Mouse (Mus musculus): ENCODE results near the gene Bex2. TPM values are rescaled to one million over a fixed set of nuclear protein-coding genes. Genes with fewer than 3 reads are reported as not detected.
"Not testable (repeated sequence)": the region's sequence is repeated elsewhere in the genome, so short reads cannot be mapped to it uniquely, and the experiment has no call there.

Bex2 gene
- 33.5 and 52.3 TPM in 2 replicates for polyA plus RNA-seq (2012; rRNA removed)
- 65.5 and 78.4 TPM in 2 replicates for polyA plus RNA-seq (2014; fragmentation: Nextera tagmentation; extraction: Ambion mirVana)

DNA sequence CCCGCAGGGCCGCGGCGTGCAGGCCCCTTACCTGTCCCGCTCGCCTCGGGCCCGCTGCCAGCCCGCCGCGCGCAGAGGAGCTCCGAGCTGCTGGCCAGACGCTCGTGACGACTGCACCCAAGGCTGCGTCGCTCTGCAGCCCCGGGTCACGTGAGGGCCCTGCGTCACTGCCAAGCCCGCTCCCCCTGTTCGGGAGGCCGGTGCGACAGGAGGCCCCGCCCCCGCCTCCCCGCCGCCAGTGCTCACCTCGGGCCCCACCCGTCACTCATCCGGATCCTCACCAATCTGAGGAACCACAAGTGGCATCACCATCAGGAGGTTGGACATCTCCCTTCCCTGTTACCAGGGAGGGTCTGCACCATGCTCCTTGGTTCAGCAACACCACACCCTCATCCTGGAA lies at the start of gene Bex2:
Gene Bex2 (minus strand): TSS at position 217 of the 400 bp plus-strand sequence.
- no CpG with 5 or more reads among the region's 32 CpGs for WGBS
- H3K4me2 ChIP-seq (replicated peaks; ENCODE audit: low read depth, low read length, severe bottlenecking) = peak within 1 kb of the TSS; percentile 40
- H3K27me3 ChIP-seq (ENCODE audit: control insufficient read depth, insufficient read depth, low read length) = not testable (repeated sequence)

GRCm38 (mm10) chrX:136115419-136115961 lies 47.5 kb upstream of the Bex2 start:
- peak overlapping the region; percentile 12; the same call in 1 of the 2 replicates for H3K9ac ChIP-seq (ENCODE audit: low read depth, low read length, severe bottlenecking)
- no peaks in the 10 kb centered on the region for H3K36me3 ChIP-seq (ENCODE audit: control insufficient read depth, insufficient read depth, low read length)
- ATAC-seq (ENCODE audit: low FRiP score, low read depth) (peak; percentile 97), DNase-seq (ENCODE audit: low spot score) (peak; percentile 87)
- no peaks in the 10 kb centered on the region for H3K4me1 ChIP-seq (ENCODE audit: control insufficient read depth, insufficient read depth, low read length)
- WGBS = 24% methylated on average over 23 of the region's 23 CpGs
- peak overlapping the region; percentile 40 for H3K4me3 ChIP-seq (replicated peaks; ENCODE audit: low read length)
- peak overlapping the region; percentile 70 for H3K27ac ChIP-seq (replicated peaks; ENCODE audit: low read depth, low read length)
- H3K9me3 ChIP-seq (ENCODE audit: control insufficient read depth, low read length) = no peaks in the 10 kb centered on the region
- no peak for TF ChIP-seq POLR2A (IDR thresholded peaks at IDR 0.05; ENCODE audit: borderline replicate concordance, extremely low read depth, insufficient read depth, insufficient read length)
- H3K27me3 ChIP-seq (ENCODE audit: control insufficient read depth, insufficient read depth, low read length) = peaks cover 3% of the 10 kb centered on the region; the same call in 1 of the 2 replicates
- peak overlapping the region; percentile 51 for H3K4me2 ChIP-seq (replicated peaks; ENCODE audit: low read depth, low read length, severe bottlenecking)

More for the DNA sequence above, at the start of gene Bex2:
- H3K36me3 ChIP-seq (ENCODE audit: control insufficient read depth, insufficient read depth, low read length); H3K4me1 ChIP-seq (ENCODE audit: control insufficient read depth, insufficient read depth, low read length); H3K9me3 ChIP-seq (ENCODE audit: control insufficient read depth, low read length); H3K27ac ChIP-seq (replicated peaks; ENCODE audit: low read depth, low read length); DNase-seq (ENCODE audit: low spot score): not testable (repeated sequence)
- H3K9ac ChIP-seq (ENCODE audit: low read depth, low read length, severe bottlenecking) = 0 out of 2 replicates have a peak within 1 kb of the TSS, but pooled peaks have one; percentile 7
- H3K4me3 ChIP-seq (replicated peaks; ENCODE audit: low read length) = peak within 1 kb of the TSS; percentile 28
- ATAC-seq (ENCODE audit: low FRiP score, low read depth) = peak; percentile 97

DNA sequence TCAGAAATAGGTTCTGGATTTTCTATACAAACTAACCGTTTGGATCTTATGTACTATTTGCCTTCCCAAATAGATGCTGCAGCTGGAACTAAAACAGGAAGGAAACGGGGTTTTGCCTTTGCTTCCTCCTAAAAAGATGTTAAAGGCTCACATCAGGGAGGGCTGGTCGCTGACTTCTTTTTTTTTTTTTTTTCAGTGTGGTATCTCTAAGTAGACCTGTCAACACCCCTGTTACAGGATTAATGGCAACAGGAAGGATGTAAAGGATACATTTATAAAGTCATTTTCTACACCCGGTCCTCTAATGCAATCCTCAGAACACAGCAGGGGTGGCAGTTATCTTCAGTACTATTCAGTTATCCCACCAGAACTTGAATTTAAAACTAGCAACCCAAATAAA lies 47.0 kb upstream of the Bex2 start:
- H3K4me3 ChIP-seq (replicated peaks; ENCODE audit: low read length) = peak overlapping the region; percentile 40; the same call in 1 of the 2 replicates
- WGBS = 38% methylated on average over 4 of the region's 4 CpGs
- ATAC-seq (ENCODE audit: low FRiP score, low read depth) = no peak

GRCm38 (mm10) chrX:136107942-136108341 lies 39.9 kb upstream of the Bex2 start:
- H3K27me3 ChIP-seq (ENCODE audit: control insufficient read depth, insufficient read depth, low read length) = no peaks in the 10 kb centered on the region
- no peak overlapping the region for H3K4me3 ChIP-seq (replicated peaks; ENCODE audit: low read length)
- H3K4me2 ChIP-seq (replicated peaks; ENCODE audit: low read depth, low read length, severe bottlenecking) = no peak overlapping the region
- H3K4me1 ChIP-seq (ENCODE audit: control insufficient read depth, insufficient read depth, low read length) = no peaks in the 10 kb centered on the region
- H3K9me3 ChIP-seq (ENCODE audit: control insufficient read depth, low read length) = no peaks in the 10 kb centered on the region
- DNase-seq (ENCODE audit: low spot score) (no peak), ATAC-seq (ENCODE audit: low FRiP score, low read depth) (no peak)
- TF ChIP-seq POLR2A (IDR thresholded peaks at IDR 0.05; ENCODE audit: borderline replicate concordance, extremely low read depth, insufficient read depth, insufficient read length) = no peak
- 44% methylated on average over 6 of the region's 6 CpGs for WGBS
- no peaks in the 10 kb centered on the region for H3K36me3 ChIP-seq (ENCODE audit: control insufficient read depth, insufficient read depth, low read length)
- no peak overlapping the region for H3K27ac ChIP-seq (replicated peaks; ENCODE audit: low read depth, low read length)
- no peak overlapping the region for H3K9ac ChIP-seq (ENCODE audit: low read depth, low read length, severe bottlenecking)

More for the DNA sequence above, 47.0 kb upstream of the Bex2 start:
- H3K27me3 ChIP-seq (ENCODE audit: control insufficient read depth, insufficient read depth, low read length) = peaks cover 3% of the 10 kb centered on the region; the same call in 1 of the 2 replicates
- no peaks in the 10 kb centered on the region for H3K4me1 ChIP-seq (ENCODE audit: control insufficient read depth, insufficient read depth, low read length)
- TF ChIP-seq POLR2A (IDR thresholded peaks at IDR 0.05; ENCODE audit: borderline replicate concordance, extremely low read depth, insufficient read depth, insufficient read length) = no peak
- H3K9ac ChIP-seq (ENCODE audit: low read depth, low read length, severe bottlenecking) = no peak overlapping the region
- no peaks in the 10 kb centered on the region for H3K9me3 ChIP-seq (ENCODE audit: control insufficient read depth, low read length)
- DNase-seq (ENCODE audit: low spot score) = no peak
- H3K4me2 ChIP-seq (replicated peaks; ENCODE audit: low read depth, low read length, severe bottlenecking) = peak overlapping the region; percentile 51; the same call in 1 of the 2 replicates
- no peaks in the 10 kb centered on the region for H3K36me3 ChIP-seq (ENCODE audit: control insufficient read depth, insufficient read depth, low read length)
- no peak overlapping the region for H3K27ac ChIP-seq (replicated peaks; ENCODE audit: low read depth, low read length)

DNA sequence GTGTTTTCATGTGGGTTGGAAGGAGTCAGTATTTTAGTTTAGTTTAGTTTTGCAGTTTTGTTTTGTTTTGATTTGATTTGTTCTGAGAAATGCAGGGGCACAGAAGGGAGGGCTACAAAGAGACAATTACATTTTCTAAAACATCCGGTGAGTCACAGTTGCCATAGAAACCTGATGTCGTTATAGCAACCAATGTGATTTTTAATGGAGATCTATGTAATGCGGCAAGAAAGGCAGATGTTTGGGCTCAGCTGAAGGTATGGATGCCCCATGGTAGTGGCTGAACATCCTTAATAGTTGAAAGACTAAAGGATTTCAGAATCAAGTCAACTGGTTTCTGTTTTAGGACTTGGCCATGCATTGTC lies 36.7 kb upstream of the Bex2 start:
- WGBS = 62% methylated on average over 3 of the region's 3 CpGs
- no peak overlapping the region for H3K27ac ChIP-seq (replicated peaks; ENCODE audit: low read depth, low read length)
- H3K4me3 ChIP-seq (replicated peaks; ENCODE audit: low read length) = no peak overlapping the region
- no peak for DNase-seq (ENCODE audit: low spot score)
- H3K4me2 ChIP-seq (replicated peaks; ENCODE audit: low read depth, low read length, severe bottlenecking) = no peak overlapping the region
- no peaks in the 10 kb centered on the region for H3K36me3 ChIP-seq (ENCODE audit: control insufficient read depth, insufficient read depth, low read length)
- no peak for TF ChIP-seq POLR2A (IDR thresholded peaks at IDR 0.05; ENCODE audit: borderline replicate concordance, extremely low read depth, insufficient read depth, insufficient read length)
- H3K27me3 ChIP-seq (ENCODE audit: control insufficient read depth, insufficient read depth, low read length) = no peaks in the 10 kb centered on the region
- H3K9me3 ChIP-seq (ENCODE audit: control insufficient read depth, low read length) = no peaks in the 10 kb centered on the region
- H3K4me1 ChIP-seq (ENCODE audit: control insufficient read depth, insufficient read depth, low read length) = no peaks in the 10 kb centered on the region
- no peak overlapping the region for H3K9ac ChIP-seq (ENCODE audit: low read depth, low read length, severe bottlenecking)
- no peak for ATAC-seq (ENCODE audit: low FRiP score, low read depth)
